Mouse (Mus musculus): ENCODE results near the gene Capn13. TPM values are rescaled to one million over a fixed set of nuclear protein-coding genes. Genes with fewer than 3 reads are reported as not detected.

The Capn13 gene
- polyA plus RNA-seq (2014; fragmentation: Nextera tagmentation; extraction: Ambion mirVana), result not detected in 2 replicates

GRCm38 (mm10) chr17:73400862-73401261, at the start of gene Capn13:
Gene Capn13 (minus strand): TSS chr17:73400866.
- Histone ChIP-seq H3K4me3 (ENCODE audit: low read depth, low read length) (no peak within 1 kb of the TSS), H3K27ac (ENCODE audit: low read depth, low read length) (no peak within 1 kb of the TSS), H3K27me3 (replicated peaks; ENCODE audit: control insufficient read depth, insufficient read depth, low read length) (no peaks in the 10 kb centered on the region), H3K36me3 (ENCODE audit: control insufficient read depth, insufficient read depth, low read length) (no peaks in the 10 kb centered on the region), H3K9me3 (ENCODE audit: control insufficient read depth, low read length) (no peaks in the 10 kb centered on the region), H3K9ac (ENCODE audit: low read depth, low read length) (no peak within 1 kb of the TSS), H3K4me1 (replicated peaks; ENCODE audit: control insufficient read depth, insufficient read depth, low read length) (no peaks in the 10 kb centered on the region), H3K4me2 (no peak within 1 kb of the TSS)
- DNase-seq (ENCODE audit: low spot score) (no peak), ATAC-seq (replicated peaks; ENCODE audit: low FRiP score) (no peak)
- WGBS, result 74% methylated on average over 2 of the region's 2 CpGs

GRCm38 (mm10) chr17:73449104-73449503, 48.4 kb upstream of the Capn13 start:
- no peak overlapping the region for H3K4me3 ChIP-seq (ENCODE audit: low read depth, low read length)
- H3K27ac ChIP-seq (ENCODE audit: low read depth, low read length), result no peak overlapping the region
- H3K9me3 ChIP-seq (ENCODE audit: control insufficient read depth, low read length), result no peaks in the 10 kb centered on the region
- H3K4me1 ChIP-seq (replicated peaks; ENCODE audit: control insufficient read depth, insufficient read depth, low read length), result no peaks in the 10 kb centered on the region
- ATAC-seq (replicated peaks; ENCODE audit: low FRiP score) (no peak), DNase-seq (ENCODE audit: low spot score) (no peak)
- no peak overlapping the region for H3K9ac ChIP-seq (ENCODE audit: low read depth, low read length)
- no peak overlapping the region for H3K4me2 ChIP-seq
- no peaks in the 10 kb centered on the region for H3K36me3 ChIP-seq (ENCODE audit: control insufficient read depth, insufficient read depth, low read length)
- no peaks in the 10 kb centered on the region for H3K27me3 ChIP-seq (replicated peaks; ENCODE audit: control insufficient read depth, insufficient read depth, low read length)

- 79% methylated on average over 1 of the region's 1 CpGs for WGBS
- Histone ChIP-seq H3K4me2 (no peak overlapping the region), H3K4me1 (replicated peaks; ENCODE audit: control insufficient read depth, insufficient read depth, low read length) (no peaks in the 10 kb centered on the region), H3K4me3 (ENCODE audit: low read depth, low read length) (no peak overlapping the region), H3K9ac (ENCODE audit: low read depth, low read length) (no peak overlapping the region), H3K27ac (ENCODE audit: low read depth, low read length) (no peak overlapping the region), H3K9me3 (ENCODE audit: control insufficient read depth, low read length) (no peaks in the 10 kb centered on the region), H3K27me3 (replicated peaks; ENCODE audit: control insufficient read depth, insufficient read depth, low read length) (no peaks in the 10 kb centered on the region), H3K36me3 (ENCODE audit: control insufficient read depth, insufficient read depth, low read length) (no peaks in the 10 kb centered on the region)
- DNase-seq (ENCODE audit: low spot score) (no peak), ATAC-seq (replicated peaks; ENCODE audit: low FRiP score) (no peak)
These were observed 40.1 kb upstream of the Capn13 start for GRCm38 (mm10) chr17:73440798-73441197.

- no peaks in the 10 kb centered on the region for H3K36me3 ChIP-seq (ENCODE audit: control insufficient read depth, insufficient read depth, low read length)
- DNase-seq (ENCODE audit: low spot score), result no peak
- no peak overlapping the region for H3K4me2 ChIP-seq
- no peak overlapping the region for H3K9ac ChIP-seq (ENCODE audit: low read depth, low read length)
- 58% methylated on average over 2 of the region's 2 CpGs for WGBS
- no peak for ATAC-seq (replicated peaks; ENCODE audit: low FRiP score)
- no peak overlapping the region for H3K4me3 ChIP-seq (ENCODE audit: low read depth, low read length)
- no peaks in the 10 kb centered on the region for H3K4me1 ChIP-seq (replicated peaks; ENCODE audit: control insufficient read depth, insufficient read depth, low read length)
- no peak overlapping the region for H3K27ac ChIP-seq (ENCODE audit: low read depth, low read length)
- no peaks in the 10 kb centered on the region for H3K27me3 ChIP-seq (replicated peaks; ENCODE audit: control insufficient read depth, insufficient read depth, low read length)
- no peaks in the 10 kb centered on the region for H3K9me3 ChIP-seq (ENCODE audit: control insufficient read depth, low read length)
These were observed 31.9 kb upstream of the Capn13 start for GRCm38 (mm10) chr17:73432564-73433006.

- no peaks in the 10 kb centered on the region for H3K9me3 ChIP-seq (ENCODE audit: control insufficient read depth, low read length)
- no peak overlapping the region for H3K4me3 ChIP-seq (ENCODE audit: low read depth, low read length)
- no peak for ATAC-seq (replicated peaks; ENCODE audit: low FRiP score)
- H3K27ac ChIP-seq (ENCODE audit: low read depth, low read length), result no peak overlapping the region
- H3K4me1 ChIP-seq (replicated peaks; ENCODE audit: control insufficient read depth, insufficient read depth, low read length), result no peaks in the 10 kb centered on the region
- H3K9ac ChIP-seq (ENCODE audit: low read depth, low read length), result no peak overlapping the region
- 75% methylated on average over 1 of the region's 1 CpGs for WGBS
- H3K27me3 ChIP-seq (replicated peaks; ENCODE audit: control insufficient read depth, insufficient read depth, low read length), result no peaks in the 10 kb centered on the region
- H3K4me2 ChIP-seq, result no peak overlapping the region
- no peaks in the 10 kb centered on the region for H3K36me3 ChIP-seq (ENCODE audit: control insufficient read depth, insufficient read depth, low read length)
- DNase-seq (ENCODE audit: low spot score), result no peak
These were observed 31.4 kb upstream of the Capn13 start for GRCm38 (mm10) chr17:73432058-73432457.

- Histone ChIP-seq H3K4me3 (ENCODE audit: low read depth, low read length) (no peak overlapping the region), H3K36me3 (ENCODE audit: control insufficient read depth, insufficient read depth, low read length) (no peaks in the 10 kb centered on the region), H3K9ac (ENCODE audit: low read depth, low read length) (no peak overlapping the region), H3K27me3 (replicated peaks; ENCODE audit: control insufficient read depth, insufficient read depth, low read length) (no peaks in the 10 kb centered on the region), H3K9me3 (ENCODE audit: control insufficient read depth, low read length) (no peaks in the 10 kb centered on the region), H3K27ac (ENCODE audit: low read depth, low read length) (no peak overlapping the region), H3K4me2 (no peak overlapping the region), H3K4me1 (replicated peaks; ENCODE audit: control insufficient read depth, insufficient read depth, low read length) (no peaks in the 10 kb centered on the region)
- 73% methylated on average over 2 of the region's 2 CpGs for WGBS
- ATAC-seq (replicated peaks; ENCODE audit: low FRiP score) (no peak), DNase-seq (ENCODE audit: low spot score) (no peak)
These were observed 16.7 kb upstream of the Capn13 start for GRCm38 (mm10) chr17:73417382-73417781.

GRCm38 (mm10) chr17:73416181-73416795, 15.6 kb upstream of the Capn13 start:
- ATAC-seq (replicated peaks; ENCODE audit: low FRiP score), result no peak
- Histone ChIP-seq H3K4me2 (no peak overlapping the region), H3K4me3 (ENCODE audit: low read depth, low read length) (no peak overlapping the region), H3K36me3 (ENCODE audit: control insufficient read depth, insufficient read depth, low read length) (no peaks in the 10 kb centered on the region), H3K4me1 (replicated peaks; ENCODE audit: control insufficient read depth, insufficient read depth, low read length) (no peaks in the 10 kb centered on the region), H3K27ac (ENCODE audit: low read depth, low read length) (no peak overlapping the region), H3K27me3 (replicated peaks; ENCODE audit: control insufficient read depth, insufficient read depth, low read length) (no peaks in the 10 kb centered on the region), H3K9me3 (ENCODE audit: control insufficient read depth, low read length) (no peaks in the 10 kb centered on the region), H3K9ac (ENCODE audit: low read depth, low read length) (no peak overlapping the region)
- DNase-seq (ENCODE audit: low spot score), result no peak
- WGBS, result 59% methylated on average over 6 of the region's 6 CpGs

- Histone ChIP-seq H3K4me3 (ENCODE audit: low read depth, low read length) (no peak overlapping the region), H3K27ac (ENCODE audit: low read depth, low read length) (no peak overlapping the region), H3K9me3 (ENCODE audit: control insufficient read depth, low read length) (no peaks in the 10 kb centered on the region), H3K4me1 (replicated peaks; ENCODE audit: control insufficient read depth, insufficient read depth, low read length) (no peaks in the 10 kb centered on the region), H3K4me2 (no peak overlapping the region), H3K27me3 (replicated peaks; ENCODE audit: control insufficient read depth, insufficient read depth, low read length) (no peaks in the 10 kb centered on the region), H3K9ac (ENCODE audit: low read depth, low read length) (no peak overlapping the region), H3K36me3 (ENCODE audit: control insufficient read depth, insufficient read depth, low read length) (no peaks in the 10 kb centered on the region)
- 48% methylated on average over 4 of the region's 4 CpGs for WGBS
- no peak for DNase-seq (ENCODE audit: low spot score)
- no peak for ATAC-seq (replicated peaks; ENCODE audit: low FRiP score)
These were observed 11.2 kb upstream of the Capn13 start for GRCm38 (mm10) chr17:73411817-73412216.

- no peak overlapping the region for H3K4me2 ChIP-seq
- H3K4me1 ChIP-seq (replicated peaks; ENCODE audit: control insufficient read depth, insufficient read depth, low read length), result no peaks in the 10 kb centered on the region
- no peak overlapping the region for H3K4me3 ChIP-seq (ENCODE audit: low read depth, low read length)
- H3K27me3 ChIP-seq (replicated peaks; ENCODE audit: control insufficient read depth, insufficient read depth, low read length), result no peaks in the 10 kb centered on the region
- 69% methylated on average over 2 of the region's 2 CpGs for WGBS
- DNase-seq (ENCODE audit: low spot score) (no peak), ATAC-seq (replicated peaks; ENCODE audit: low FRiP score) (no peak)
- no peaks in the 10 kb centered on the region for H3K9me3 ChIP-seq (ENCODE audit: control insufficient read depth, low read length)
- no peak overlapping the region for H3K27ac ChIP-seq (ENCODE audit: low read depth, low read length)
- H3K9ac ChIP-seq (ENCODE audit: low read depth, low read length), result no peak overlapping the region
- no peaks in the 10 kb centered on the region for H3K36me3 ChIP-seq (ENCODE audit: control insufficient read depth, insufficient read depth, low read length)
These were observed 606 bp upstream of the Capn13 start for GRCm38 (mm10) chr17:73401272-73401671.
